ENCODE assay signal across 9 mouse cellular contexts in genomic region chr4:154674541-154674940, GRCm38 (mm10). TPM values are rescaled to one million over a fixed set of nuclear protein-coding genes. Genes with fewer than 3 reads are reported as not detected.
DNase-seq lines count a peak whose midpoint lies in the region; ATAC-seq lines count a peak whose summit lies in the region.
"Had no signal": no experiment of that assay in that cellular context is flagged by ENCODE, and none has a peak within 500 bp of the region (broad histone marks: within the 10 kb centered on the region; RNA-seq: fewer than 3 reads in every experiment).

No protein-coding gene starts in this region.

- H3K9ac ChIP-seq in embryonic facial prominence, embryonic 14.5 days (ENCODE audit: low read depth, low read length) = no peak overlapping the region

- no peaks in the 10 kb centered on the region for H3K9me3 ChIP-seq in embryonic facial prominence, embryonic 14.5 days (ENCODE audit: control insufficient read depth, low read length)
- no peaks in the 10 kb centered on the region for H3K9me3 ChIP-seq in midbrain, embryonic 10.5 days (replicated peaks)

- no peaks in the 10 kb centered on the region; the same call in 1 of the 2 replicates for H3K27me3 ChIP-seq in embryonic facial prominence, embryonic 14.5 days (replicated peaks; ENCODE audit: control insufficient read depth, insufficient read depth, low read length)
- peaks cover 77% of the 10 kb centered on the region for H3K27me3 ChIP-seq in midbrain, embryonic 10.5 days (ENCODE audit: low read depth, poor library complexity, severe bottlenecking)
- no peaks in the 10 kb centered on the region for H3K27me3 ChIP-seq in splenic B cell, adult 2 months (ENCODE audit: control insufficient read depth, insufficient read depth, low read length, poor library complexity, severe bottlenecking)

- peak overlapping the region; percentile 19 for H3K4me2 ChIP-seq in embryonic facial prominence, embryonic 14.5 days (ENCODE audit: low read depth, low read length)

- WGBS in embryonic facial prominence, embryonic 14.5 days = 2% methylated on average over 12 of the region's 12 CpGs
- under 1% methylated on average over 12 of the region's 12 CpGs for WGBS in midbrain, embryonic 10.5 days

- H3K36me3 ChIP-seq in embryonic facial prominence, embryonic 14.5 days (ENCODE audit: control insufficient read depth, insufficient read depth, low read length) = no peaks in the 10 kb centered on the region
- H3K36me3 ChIP-seq in midbrain, embryonic 10.5 days = no peaks in the 10 kb centered on the region
- no peaks in the 10 kb centered on the region for H3K36me3 ChIP-seq in splenic B cell, adult 2 months (ENCODE audit: control insufficient read depth, insufficient read depth, low read length, poor library complexity, severe bottlenecking)

- ATAC-seq in CD4-positive, CD25-positive, alpha-beta regulatory T cell, adult 4 months = no peak
- ATAC-seq in embryonic facial prominence, embryonic 14.5 days (ENCODE audit: low read depth) = no peak

- no peak overlapping the region for H3K4me3 ChIP-seq in embryonic facial prominence, embryonic 14.5 days (ENCODE audit: low read depth, low read length)
- peak overlapping the region; percentile 27; the same call in 1 of the 2 replicates for H3K4me3 ChIP-seq in midbrain, embryonic 10.5 days

- H3K27ac ChIP-seq in embryonic facial prominence, embryonic 14.5 days (replicated peaks; ENCODE audit: low read depth, low read length) = no peak overlapping the region
- no peak overlapping the region for H3K27ac ChIP-seq in midbrain, embryonic 10.5 days (replicated peaks)

- DNase-seq in CD4-positive, CD25-positive, alpha-beta regulatory T cell, adult 2 months (ENCODE audit: low read depth, low spot score) = peak; percentile 5
- peak; percentile 91 for DNase-seq in ZHBTc4 (ENCODE audit: low read depth, low spot score)
- peak; percentile 75 for DNase-seq in embryonic facial prominence, embryonic 14.5 days (ENCODE audit: low spot score)
- DNase-seq in heart, postnatal 4 days = peak; percentile 80
- DNase-seq in layer of hippocampus, postnatal 36 days = peak; percentile 56 to 60
- peak; percentile 80 for DNase-seq in midbrain, embryonic 10.5 days (ENCODE audit: low spot score)
- peak; percentile 11 for DNase-seq in splenic B cell, adult 2 months (ENCODE audit: low read depth, low spot score)

- H3K4me1 ChIP-seq in embryonic facial prominence, embryonic 14.5 days (ENCODE audit: control insufficient read depth, insufficient read depth, low read length) = no peaks in the 10 kb centered on the region
- peaks cover 14% of the 10 kb centered on the region for H3K4me1 ChIP-seq in midbrain, embryonic 10.5 days

RNA-seq across cellular contexts. Expression of gene Actrt2, which starts 6.9 kb away (rescaled TPM):
- not detected for polyA plus RNA-seq in CD4-positive, CD25-positive, alpha-beta regulatory T cell, adult 4 months (2017; shearing (Covaris generic))
- polyA plus RNA-seq in embryonic facial prominence, embryonic 14.5 days (2014; fragmentation: Nextera tagmentation; extraction: Ambion mirVana) = not detected in 2 replicates
- total RNA-seq in heart, postnatal 4 days (2021) = not detected
- total RNA-seq in layer of hippocampus, postnatal 36 days (2021) = not detected
- polyA plus RNA-seq in midbrain, embryonic 10.5 days (2016; fragmentation: Nextera tagmentation; extraction: Ambion mirVana) = not detected in 2 replicates
- polyA plus RNA-seq: heart, embryonic 16.5 days had no signal

RNA-seq across cellular contexts. Expression of gene Prdm16, which starts 37.9 kb away (rescaled TPM):
- 1 to 10 TPM; 2.2 to 2.7 TPM for polyA plus RNA-seq in CD4-positive, CD25-positive, alpha-beta regulatory T cell, adult 4 months (2017; shearing (Covaris generic))
- polyA plus RNA-seq in embryonic facial prominence, embryonic 14.5 days (2014; fragmentation: Nextera tagmentation; extraction: Ambion mirVana) = 12.7 and 17.2 TPM in 2 replicates
- 10 to 100 TPM; 25.5 to 26.8 TPM for total RNA-seq in heart, postnatal 4 days (2021)
- 10 to 100 TPM in 1 of 2 experiments, 1 to 10 TPM in 1; 9.4 to 11.8 TPM for total RNA-seq in layer of hippocampus, postnatal 36 days (2021)
- polyA plus RNA-seq in midbrain, embryonic 10.5 days (2016; fragmentation: Nextera tagmentation; extraction: Ambion mirVana) = 12.5 and 14.1 TPM in 2 replicates

Comparison
In these comparisons a context has a peak if more than half of its experiments do, and no peak if none do; other contexts are left out.
1. DNase-seq: peak in every context shown above with its lines; median percentile 91 in ZHBTc4; 80 in heart, postnatal 4 days; 80 in midbrain, embryonic 10.5 days; 75 in embryonic facial prominence, embryonic 14.5 days; 58 in layer of hippocampus, postnatal 36 days; 11 in splenic B cell, adult 2 months; 5 in CD4-positive, CD25-positive, alpha-beta regulatory T cell, adult 2 months.